Mouse (Mus musculus): ENCODE data around the gene Mtpn.
A peak's percentile ranks its signal among the peaks of the same experiment; 100 is the strongest.

Mtpn gene

DNA sequence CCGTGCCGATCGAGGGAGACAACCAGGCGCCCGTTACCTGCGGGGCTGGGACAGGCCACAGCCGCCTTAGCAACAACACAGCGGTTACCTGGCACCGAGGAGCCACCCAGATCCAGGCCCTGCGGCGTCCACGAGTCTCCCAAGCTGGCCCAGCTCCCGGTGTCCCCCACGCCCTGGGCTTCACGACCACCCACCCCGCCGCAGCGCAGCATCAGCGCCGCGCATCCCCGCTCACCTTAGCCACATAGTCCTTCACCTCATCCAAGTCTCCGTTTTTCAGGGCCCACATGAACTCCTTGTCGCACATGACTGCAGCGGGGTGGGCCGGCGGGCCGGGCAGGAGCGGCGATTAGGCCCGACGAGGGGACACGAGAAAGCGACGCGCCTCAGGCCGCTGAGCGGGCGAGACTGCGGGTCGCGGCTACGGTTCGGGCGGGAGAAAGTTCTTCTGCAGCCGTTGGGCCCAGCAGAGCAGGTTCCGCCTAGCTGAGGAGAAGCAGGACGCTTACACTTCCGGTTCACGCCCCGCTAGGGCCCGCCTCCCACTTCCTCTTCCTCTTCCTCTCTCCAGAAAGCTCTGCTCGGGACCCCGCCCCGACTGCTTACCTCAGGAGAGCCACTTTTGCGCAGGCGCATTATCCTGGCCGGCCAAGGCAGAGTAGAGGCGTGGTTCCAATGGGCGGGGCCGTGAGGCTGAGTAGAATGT, at the start of gene Mtpn:
Mtpn (minus strand) TSS at position 585 of the 706 bp plus-strand sequence.
- peak; percentile 99 to 100 for DNase-seq

DNA sequence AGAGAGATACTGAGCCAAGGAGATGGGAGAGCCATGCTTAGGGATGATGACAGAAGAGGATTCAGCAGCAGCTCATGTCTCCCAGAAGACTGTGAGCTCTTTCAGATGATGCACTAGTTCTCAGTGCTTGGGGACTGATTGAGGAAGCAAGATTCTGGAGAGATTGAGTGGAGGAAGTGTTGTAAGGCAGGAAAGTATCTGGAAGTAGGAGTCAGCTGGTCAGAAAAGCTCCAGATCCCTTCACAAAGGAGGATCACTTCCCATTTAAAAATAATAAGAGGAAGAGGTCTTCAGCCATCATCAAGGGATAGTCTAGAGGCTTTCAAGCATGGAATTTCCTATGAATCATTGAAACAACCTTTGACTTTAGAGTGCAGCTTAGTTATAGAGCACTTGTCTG, 29.0 kb upstream of the Mtpn start:
- no peak for DNase-seq

DNA sequence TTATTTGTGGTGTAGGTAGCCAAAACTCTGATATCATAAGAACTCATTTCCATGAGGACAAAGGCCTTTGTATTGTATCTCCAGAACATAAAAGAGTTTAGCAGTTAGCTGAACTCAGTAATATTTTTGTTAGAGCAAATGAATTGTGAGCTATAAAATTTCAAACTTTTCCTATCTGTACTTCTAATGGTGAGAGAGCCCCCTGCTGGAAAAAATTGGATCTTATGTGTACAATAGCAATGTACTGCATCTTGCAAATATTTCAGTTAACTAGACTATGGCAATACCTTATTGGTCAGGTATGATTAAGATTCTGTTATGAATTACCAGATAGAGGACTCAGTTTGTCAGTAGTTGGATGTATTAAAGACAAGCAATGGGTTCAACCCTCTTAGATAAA, 28.1 kb upstream of the Mtpn start:
- peak; percentile 60 to 68 for DNase-seq

DNA sequence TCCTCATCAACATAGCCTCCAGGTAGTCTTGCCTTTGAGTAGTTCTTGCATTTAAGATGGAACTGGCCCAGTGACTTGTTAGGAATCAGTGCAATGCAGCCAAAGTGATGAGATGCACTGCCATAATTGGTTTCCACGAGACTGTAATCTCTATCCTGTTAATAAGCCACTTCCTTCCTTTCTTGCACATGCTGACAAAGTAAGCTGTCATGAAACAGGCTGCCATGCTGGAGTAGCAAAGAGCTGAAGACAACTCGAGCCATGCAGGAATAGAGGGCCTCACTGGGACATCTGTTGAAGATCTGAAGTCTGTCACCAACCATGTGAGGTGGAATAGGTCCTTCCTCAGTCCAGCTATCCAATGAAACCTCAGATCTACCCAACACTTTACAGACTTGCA, 20.3 kb upstream of the Mtpn start:
- no peak for DNase-seq

DNA sequence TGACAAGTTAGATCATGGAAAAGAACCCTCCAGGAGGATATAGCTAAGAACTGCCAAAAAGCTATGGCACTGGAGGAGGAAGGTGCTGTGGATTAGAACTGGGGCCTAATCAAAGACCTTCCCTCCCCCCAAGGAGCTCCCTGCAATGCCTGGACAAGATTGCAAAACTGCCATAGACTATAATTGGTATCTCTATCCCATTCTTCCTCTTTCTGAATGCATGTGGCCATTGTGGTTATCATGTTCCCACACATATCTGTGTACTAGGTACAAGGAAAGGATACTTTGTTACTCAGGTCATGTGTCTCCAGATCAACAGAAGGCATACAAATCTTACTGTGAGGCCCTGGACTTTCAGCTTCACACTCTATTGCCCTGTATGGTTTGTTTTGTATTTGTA, 4.7 kb upstream of the Mtpn start:
- DNase-seq, result no peak

DNA sequence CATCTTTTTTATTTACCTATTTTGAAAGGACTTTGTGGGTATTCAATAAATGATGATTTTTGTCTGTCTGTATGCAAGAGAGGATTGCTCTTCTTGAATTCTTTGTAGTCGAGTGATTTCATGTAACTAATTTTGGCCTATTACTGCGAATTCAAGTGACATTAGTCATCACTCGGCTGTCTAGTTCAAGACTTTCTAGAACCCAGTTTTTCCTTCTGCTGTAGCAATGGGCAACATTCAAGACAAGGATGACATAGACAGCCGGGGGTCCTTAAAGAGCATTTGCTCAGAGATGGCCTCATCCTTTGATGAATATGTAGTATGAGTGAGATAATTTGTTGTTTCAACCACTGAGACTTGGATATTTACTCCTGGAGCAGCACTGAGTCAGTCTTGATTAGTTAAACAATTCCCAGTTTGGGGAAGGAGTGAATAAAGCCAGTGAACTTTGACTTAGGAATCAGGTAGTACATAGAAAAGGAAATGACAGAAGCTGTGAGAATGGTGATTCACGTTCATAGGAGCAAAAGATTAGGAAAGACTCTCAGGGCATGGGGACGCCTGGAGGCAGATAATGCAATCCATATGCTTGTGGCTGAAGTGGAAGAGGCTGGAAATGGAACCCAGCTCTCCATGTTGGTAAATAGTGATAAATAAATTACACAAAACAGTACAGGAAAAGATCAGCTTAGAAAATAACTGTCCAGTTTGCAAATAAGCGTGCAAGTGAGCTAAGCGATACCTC, 3.1 kb upstream of the Mtpn start:
- no peak for DNase-seq

DNA sequence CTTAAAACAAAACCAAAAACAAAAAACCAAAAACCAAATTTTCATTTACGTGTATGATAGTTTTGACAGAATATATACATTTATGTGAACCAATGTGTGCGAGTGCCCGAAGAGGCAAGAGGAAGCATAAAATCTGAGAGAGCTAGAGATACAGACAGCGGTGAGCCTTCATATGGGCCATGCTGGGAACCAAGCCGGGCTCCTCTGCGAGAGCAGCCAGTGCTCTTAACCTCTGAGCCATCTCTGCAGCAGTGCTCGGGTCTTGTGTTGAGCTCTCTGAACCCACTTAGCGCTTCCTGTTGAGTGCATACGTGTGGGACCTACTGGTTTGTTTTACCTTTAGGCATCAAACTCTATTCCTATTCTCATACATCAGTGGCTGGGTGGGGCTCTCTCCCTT, 689 bp upstream of the Mtpn start:
- DNase-seq, result no peak

DNA sequence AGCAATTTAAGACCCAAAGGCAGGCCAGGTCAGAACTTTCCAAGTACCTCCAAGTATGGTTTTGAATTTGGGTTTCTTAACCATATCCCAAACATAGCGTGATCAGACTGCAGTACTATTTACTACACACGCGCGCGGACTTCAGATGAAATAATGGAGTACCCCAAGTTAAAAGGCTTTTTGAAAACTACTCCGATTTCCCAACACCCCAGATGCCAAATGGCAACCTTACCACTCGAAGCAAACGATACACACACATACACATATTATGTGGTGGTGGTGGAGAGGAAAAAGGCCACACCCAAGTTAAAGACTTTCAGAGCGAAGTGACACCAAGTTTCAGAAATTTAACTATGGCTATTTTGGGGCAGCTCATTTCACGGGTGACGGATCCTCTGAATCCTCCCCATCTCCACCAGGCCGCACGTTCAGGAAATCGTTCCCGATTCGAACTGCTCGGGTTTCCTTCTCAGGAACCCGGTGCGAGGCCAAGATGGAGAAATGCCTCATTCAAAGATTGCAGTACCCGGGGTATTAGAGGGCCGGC, 858 bp downstream of the Mtpn start:
- no peak for DNase-seq

DNA sequence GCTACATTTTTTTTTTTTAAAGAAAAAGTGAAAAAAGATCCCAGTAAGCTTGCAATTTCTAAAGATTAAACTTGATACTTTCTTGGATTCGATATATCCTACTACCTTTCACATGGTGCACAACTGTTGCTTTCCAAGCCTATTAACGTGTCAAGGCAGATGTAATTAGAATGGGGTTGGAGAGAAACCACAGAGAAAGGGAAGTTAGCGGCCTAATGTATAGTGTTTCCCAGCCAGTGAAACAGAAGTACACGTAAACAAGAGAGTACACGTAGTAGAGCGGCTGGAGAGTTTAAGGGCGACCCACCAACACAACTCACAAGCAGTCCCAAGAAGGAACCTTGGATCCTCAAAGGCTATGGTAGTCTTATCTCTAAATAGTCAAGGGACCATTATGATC, 3.7 kb downstream of the Mtpn start:
- no peak for DNase-seq

DNA sequence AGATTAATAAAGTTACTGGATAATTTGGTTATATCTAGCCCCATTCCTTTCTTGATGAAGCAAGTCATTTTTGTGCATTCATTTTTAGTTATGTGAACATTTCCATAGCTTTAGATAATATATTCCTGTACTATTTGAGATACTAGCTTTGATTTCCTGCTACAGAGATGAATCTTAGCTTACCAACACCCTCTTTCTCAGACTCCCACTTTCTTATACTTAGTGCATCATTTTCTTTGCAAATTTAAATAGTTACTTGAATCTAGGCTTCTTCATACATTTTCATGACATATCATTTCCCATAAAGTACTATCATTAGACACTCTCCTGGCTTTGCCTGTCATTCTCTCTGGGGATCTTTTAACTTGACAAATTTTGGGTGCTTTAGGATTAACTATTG, 26.3 kb downstream of the Mtpn start:
- no peak for DNase-seq

DNA sequence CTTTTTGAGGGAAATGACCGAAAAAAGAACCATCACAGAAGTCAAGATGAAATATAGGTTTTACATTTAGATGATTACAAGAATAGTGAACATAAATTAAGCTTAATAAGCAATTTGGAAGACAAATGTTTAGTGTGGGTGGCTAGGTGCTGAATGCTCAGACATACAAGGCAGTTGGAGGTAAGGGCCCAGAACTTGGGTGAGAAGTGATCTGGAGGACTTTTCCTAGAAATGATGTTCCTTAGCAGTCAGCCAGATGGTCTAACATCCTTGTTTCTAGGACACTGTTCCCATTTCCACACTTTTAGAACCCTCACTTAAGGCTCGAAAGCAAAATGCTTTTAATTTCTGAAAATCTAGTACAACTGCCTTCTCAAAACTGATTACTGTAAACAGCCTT, 34.9 kb downstream of the Mtpn start:
- DNase-seq, result no peak

DNA sequence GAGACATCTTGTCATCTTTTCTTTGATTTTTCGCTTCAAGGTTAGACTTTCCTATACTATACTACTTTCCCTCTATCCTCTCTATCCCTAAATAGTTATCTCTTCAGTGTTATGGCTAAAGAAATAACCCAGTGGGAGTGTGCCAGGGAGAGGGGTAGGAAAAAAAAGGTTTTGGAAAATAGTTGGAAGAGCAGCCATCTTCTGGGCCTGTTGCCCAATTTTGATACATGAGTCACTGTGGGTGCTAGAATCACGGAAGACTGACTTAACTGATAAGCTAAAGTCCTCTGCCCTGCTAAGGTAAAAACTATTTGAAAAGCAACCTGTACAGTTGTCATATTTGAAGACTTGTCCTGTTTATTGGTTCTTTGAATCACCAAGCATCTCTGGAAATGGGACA, 36.8 kb downstream of the Mtpn start:
- DNase-seq, result no peak

DNA sequence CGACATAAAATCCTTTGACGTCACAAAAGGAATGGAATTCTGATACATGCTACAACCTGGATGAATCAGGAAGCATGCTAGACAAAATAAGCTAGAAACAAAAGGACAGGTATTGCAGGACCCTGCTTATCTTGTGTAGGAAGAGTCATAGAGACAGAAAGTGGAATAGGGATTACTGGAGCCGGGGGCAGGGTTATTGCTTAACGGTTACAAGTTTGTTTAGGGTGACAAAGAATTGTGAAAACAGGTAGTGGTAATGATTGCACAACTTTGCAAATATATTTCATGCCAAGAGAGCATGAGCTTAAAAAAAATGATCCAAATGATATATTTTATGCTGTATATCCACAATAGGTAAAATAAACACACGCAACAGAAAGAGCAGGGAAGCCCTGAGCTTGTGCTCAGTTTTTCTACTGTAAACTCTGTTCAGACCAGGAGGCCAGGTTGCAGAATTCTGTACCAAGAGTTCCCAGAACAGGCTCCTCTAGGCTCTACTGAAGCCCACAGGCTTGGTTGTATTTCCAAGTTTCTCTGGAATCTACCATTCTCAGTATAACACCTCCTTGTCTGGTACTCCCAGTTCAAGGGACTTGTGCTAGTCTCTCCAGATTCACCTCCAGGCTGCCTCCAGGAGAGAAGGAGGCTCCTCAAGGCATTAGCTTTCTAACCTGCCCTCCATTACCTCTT, 39.6 kb downstream of the Mtpn start:
- no peak for DNase-seq

DNA sequence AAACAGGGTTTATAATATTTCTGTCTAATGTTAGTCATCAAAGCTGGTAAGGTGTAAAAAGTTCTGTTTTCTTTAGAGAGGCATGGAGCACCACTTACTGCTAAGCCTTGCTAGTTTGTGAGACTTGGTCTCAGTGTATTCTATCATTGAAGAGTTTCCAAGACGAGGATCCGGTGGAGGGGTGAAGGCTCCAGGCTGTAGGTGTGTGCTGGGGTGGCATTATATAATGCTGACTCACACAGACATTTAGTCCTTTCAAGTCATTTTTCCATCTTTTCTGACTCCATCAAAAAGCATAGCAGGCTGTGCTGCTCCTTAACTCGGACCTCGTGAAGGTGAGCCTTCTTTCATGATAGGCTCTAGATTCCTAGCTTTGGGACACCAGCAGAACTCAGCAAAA, 42.3 kb downstream of the Mtpn start:
- DNase-seq, result no peak

DNA sequence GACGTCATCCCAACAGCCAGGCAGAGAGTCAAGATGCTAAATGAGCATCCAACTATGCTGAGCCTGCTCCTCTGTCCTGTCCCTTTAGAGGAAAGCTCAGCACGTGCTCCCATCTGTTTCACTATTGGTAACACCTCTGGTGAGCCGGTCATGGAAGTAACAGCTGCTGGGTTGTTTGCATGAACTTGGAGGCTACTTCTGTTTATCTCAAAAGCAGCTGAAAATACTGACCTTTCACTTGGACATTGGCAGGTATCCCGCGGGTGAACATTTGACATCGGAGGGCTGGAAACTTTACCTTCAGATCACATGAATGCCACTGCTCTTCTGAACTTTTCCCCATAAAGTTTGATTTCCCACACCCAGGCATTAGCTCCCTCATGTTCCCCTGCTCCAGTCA, 45.8 kb downstream of the Mtpn start:
- no peak for DNase-seq

DNA sequence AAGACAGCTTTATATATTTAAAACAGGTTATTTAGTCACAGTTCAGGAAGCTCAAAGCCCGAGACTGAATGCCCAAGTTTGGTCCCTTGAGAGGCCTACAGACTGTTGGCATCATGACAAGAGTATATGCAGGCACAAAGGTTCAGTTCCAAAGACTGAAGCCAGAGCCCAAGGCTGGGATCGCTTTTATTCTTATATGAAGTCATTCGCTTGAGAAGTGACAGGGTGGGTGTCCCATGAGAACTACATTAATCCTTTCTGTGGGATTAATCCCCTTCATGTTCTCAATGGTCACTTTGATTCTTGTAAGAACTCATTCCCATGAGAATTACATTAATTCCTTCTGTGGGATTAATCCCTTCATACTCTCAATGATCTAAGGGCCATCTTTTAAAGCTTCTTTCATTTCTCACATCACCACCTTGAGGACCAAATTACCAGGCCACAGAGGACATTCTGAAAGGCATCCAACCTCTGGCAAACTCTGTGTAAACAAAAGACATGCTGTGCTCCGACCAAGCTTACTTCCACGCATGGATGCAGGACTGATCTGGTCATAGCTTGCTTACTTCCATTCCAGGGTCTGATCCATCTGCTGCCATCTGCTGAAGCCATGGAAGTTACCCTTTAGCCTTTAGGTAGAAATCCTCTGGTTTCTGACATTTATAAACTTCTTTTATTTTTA, 59.9 kb downstream of the Mtpn start:
- DNase-seq, result no peak

DNA sequence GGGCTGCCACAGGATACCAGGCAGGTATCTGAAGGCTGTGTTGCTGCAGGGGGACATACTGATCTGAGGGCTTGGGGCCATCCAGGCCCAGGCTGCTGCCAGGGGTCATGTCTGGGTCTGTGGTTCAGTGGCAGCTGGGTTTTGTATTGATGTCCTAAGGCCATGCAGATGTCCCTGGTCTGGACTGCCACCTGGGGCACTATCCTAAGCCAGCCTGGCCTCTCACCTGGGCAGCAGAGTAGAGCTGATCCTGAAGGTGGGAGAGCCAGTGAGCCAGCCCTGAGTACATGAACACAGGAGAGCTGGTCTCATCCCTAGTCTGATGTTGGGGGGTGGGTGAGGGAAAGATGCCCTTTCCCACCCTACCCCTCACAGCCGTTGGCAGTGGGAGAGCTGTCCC, 62.9 kb downstream of the Mtpn start:
- DNase-seq, result no peak

DNA sequence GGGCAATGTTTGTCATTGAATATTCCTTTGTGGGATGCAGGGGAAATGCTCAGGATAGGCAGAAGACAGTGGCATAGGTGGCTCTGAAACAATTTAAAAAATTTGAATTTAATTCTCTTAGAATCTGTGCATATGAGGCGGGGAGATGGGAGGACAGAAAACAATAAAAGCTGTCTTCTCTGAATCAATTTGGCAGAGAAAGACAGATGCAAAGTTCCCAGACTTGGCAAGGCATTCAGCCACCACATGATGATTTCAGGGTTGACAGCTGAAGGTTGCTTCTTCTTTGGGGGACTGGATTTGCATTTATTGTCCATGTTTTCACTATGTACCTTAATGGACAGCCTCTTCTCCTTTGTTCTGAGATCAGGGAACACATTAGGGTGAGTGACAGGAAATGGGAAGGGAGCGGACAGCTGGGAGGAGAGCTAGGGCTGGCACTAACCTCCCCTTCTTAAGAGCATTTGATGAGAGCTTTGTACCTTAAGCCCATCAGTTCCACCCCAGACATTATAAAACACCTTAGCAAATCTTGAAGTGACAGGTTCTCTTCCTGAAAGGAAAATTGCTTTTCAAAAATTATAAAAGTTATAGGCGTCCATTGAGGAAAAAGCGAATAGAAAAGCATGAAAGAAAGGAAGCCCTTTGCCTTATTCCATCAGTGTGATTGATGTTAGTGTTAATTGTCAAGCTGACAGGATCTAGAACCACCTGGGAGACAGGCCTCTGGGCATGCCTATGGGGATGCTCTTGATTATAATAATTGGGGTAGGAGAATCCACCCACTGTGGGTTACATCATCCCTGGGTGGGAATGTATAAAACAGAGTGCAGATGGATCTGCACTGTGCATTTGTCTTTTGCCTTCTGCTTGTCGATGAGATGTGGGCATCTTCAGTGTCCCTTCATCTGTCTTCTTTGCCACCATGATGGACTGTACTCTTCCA, 76.0 kb downstream of the Mtpn start:
- no peak for DNase-seq

DNA sequence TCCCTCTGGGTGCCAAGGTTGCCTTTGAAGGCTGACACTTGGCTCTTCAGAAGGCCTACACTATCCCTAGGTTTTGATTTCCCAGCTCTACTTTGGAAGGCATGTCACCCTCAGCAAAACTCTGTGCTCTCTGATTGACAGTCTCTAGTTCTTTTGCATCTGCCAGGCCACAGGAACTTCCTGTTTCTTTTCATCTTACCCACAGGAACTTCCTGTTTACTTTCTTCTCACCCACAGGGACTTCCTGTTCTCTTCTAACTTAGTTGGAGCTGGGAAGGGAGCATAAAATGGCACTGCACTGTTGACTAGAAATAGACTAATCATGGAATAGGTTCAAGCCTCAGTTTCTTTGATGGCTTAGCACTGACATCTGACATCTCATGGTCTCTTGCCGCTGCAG, 77.2 kb downstream of the Mtpn start:
- no peak for DNase-seq
